Mouse (Mus musculus): ENCODE results near the gene Dnajb2.
"Not testable (repeated sequence)": the region's sequence is repeated elsewhere in the genome, so short reads cannot be mapped to it uniquely, and the experiment has no call there.

The Dnajb2 gene

GRCm38 (mm10) chr1:75218227-75219001 is 17.8 kb upstream of the Dnajb2 start:
- in situ Hi-C loops (cut with MboI; ENCODE audit: low sequenced_read_pairs), result no loop called here

GRCm38 (mm10) chr1:75219078-75219477 is 17.1 kb upstream of the Dnajb2 start:
- in situ Hi-C loops (cut with MboI; ENCODE audit: low sequenced_read_pairs), result no loop called here

DNA sequence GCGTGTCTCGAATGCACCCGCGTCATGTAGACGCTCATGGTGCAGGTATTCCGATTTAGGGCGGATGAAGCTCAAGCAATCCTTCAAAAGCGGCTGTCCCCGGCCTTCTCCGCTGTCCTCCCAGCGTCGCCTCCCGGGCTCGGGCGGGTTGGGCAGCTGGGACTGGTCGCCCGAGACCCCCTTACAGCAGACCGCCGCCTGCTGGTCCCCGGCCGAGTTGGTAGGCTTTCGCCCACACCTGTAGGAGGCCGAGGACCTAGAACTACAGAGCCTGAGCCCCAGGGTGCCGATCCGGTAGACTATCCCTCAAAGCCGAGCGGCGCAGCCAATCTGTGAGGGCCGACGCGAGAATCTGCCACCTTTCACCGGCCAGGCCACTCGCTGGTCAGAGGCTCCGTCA is 16.7 kb upstream of the Dnajb2 start, which contains the start of gene Tuba4a:
Tuba4a (minus strand) TSS at position 335 of the 400 bp plus-strand sequence.
- in situ Hi-C loops (cut with MboI; ENCODE audit: low sequenced_read_pairs), result no loop called here

GRCm38 (mm10) chr1:75221538-75221937 is 14.7 kb upstream of the Dnajb2 start:
- in situ Hi-C loops (cut with MboI; ENCODE audit: low sequenced_read_pairs), result no loop called here

DNA sequence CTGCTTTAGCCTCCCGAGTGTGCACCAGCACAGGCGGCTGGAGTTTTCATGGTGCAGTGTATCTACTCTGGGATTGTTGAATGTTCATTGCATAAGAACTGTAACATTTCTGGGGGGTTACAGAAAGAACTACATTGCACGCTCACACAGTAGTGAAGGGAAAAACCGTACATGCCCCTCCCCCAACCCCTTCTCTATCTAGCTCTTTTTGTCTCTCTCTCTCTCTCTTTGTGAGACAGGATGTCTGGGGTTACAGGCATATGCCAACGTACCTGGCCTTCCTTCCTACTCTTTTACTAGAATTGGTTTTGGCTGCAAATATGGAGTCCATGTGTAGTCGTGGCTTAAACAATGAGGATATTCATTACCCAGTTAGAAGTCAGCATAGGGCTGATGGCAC is 13.3 kb upstream of the Dnajb2 start:
- in situ Hi-C loops (cut with MboI; ENCODE audit: low sequenced_read_pairs), result no loop called here

GRCm38 (mm10) chr1:75223532-75223931 is 12.7 kb upstream of the Dnajb2 start:
- in situ Hi-C loops (cut with MboI; ENCODE audit: low sequenced_read_pairs), result no loop called here

DNA sequence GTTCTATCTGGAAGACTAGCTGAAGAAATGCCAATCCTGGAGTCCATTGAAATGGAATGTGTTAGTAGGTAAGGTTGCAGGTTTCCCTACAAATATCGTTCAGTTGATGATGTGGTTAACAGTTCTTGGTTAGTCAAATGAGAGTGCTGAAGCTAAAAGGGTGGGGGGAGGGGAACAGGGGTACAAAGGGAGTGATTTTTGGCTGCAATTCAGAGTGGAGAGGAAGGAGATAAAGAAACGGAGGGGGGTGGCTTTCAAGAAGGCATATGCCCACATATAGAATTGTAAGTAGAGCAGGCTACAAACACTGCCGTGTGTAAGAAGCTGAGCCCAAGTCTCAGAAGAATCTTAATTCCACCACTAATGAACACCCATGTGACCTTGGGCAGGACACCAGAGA is 10.7 kb upstream of the Dnajb2 start:
- in situ Hi-C loops (cut with MboI; ENCODE audit: low sequenced_read_pairs), result no loop called here

DNA sequence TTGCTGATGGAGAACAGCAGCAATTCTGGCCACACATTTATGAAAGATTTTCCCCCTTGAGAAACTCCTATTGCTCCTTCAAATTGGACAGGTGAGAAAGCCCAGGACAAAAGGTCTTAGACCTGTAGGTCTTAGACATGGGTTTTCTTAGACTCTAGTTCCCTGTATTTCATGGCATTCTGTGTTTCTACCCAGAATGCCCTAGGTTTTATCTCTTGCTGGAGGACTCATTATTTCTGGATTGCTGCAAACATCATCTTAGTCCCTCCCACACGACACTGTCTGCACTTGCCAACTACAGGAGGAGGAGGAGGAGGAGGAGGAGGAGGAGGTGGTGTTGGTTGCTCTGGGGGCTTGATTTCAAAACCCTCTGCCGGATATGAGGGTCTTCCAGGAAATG is 10.1 kb upstream of the Dnajb2 start:
- in situ Hi-C loops (cut with MboI; ENCODE audit: low sequenced_read_pairs), result no loop called here

GRCm38 (mm10) chr1:75227653-75228052 is 8.6 kb upstream of the Dnajb2 start:
- in situ Hi-C loops (cut with MboI; ENCODE audit: low sequenced_read_pairs), result no loop called here

DNA sequence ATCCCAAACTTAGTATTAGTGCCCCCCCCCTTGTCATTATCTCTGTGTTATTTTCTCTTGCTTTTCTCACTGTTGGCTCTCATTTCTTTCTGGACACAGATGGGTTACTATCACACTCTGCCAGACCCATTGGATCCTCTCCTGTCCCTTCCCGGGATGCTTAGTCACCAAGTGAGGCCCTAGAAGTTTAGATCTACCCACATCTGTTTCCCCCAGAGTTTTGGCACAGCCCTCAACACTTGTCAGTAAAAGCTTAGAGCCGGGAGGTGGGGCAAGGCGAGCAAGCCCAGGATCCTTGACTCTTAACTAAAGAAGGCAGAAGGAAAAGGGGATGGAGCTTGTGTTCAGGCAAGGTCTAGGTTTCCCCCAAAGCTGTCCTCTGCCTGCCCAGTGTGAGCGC is 7.0 kb upstream of the Dnajb2 start:
- in situ Hi-C loops (cut with MboI; ENCODE audit: low sequenced_read_pairs), result no loop called here

DNA sequence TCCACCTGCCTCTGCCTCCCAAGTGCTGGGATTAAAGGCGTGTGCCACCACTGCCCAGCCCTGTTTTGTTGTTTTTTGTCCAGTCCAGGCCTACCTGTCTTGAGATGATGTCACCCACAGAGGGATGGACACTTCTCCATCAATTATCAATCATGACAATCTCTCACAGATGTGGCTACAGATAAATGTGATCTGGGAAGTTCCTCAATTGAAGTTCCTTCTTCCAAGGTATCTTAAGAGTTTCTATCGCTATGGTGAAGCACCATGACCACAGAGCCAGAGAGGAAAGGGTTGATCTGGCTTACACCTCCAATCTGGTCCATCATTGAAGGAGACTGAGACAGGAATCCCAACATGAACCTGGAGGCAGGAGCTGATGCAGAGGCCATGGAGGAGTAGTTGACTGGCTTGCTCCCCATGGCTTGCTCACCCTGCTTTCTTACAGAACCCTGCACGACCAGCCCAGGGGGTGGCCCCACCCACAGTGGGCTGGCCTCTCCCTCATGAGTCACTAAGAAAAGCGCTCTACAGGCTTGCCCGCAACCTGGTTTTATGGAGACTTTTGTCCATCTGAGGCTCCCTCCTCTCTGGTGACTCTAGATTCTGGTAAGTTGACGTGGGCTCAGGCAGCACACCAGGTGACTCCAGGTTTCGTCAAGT is 5.7 kb upstream of the Dnajb2 start:
- in situ Hi-C loops (cut with MboI; ENCODE audit: low sequenced_read_pairs), result no loop called here

GRCm38 (mm10) chr1:75231224-75231623 is 5.0 kb upstream of the Dnajb2 start:
- in situ Hi-C loops (cut with MboI; ENCODE audit: low sequenced_read_pairs), result no loop called here

DNA sequence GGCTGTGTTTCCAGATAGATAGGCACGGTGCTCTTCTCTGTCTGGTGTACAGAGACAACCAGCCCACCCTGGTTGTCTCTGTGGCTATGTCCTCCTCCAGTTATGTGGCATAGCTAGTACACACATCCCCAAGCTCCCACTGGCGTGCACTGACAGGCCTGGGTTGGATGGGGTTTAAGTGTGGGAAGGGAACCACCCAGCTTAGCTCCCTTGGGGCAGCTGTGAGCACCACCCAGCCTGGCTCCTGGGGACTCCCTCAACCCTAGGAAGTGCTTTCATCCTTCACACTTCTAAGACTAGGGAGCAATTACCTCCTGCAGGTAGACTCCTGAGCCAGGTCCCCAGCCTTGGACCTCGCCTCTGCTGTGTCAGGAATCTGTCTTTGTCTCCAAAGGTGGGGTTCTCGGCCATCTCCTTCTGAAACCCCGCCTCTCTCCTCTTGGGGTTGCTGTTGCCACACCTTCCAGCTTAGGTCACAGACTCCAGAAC is 4.5 kb upstream of the Dnajb2 start, which contains the start of gene A630095N17Rik:
A630095N17Rik (minus strand) TSS at position 439 of the 489 bp plus-strand sequence.
- in situ Hi-C loops (cut with MboI; ENCODE audit: low sequenced_read_pairs), result no loop called here

DNA sequence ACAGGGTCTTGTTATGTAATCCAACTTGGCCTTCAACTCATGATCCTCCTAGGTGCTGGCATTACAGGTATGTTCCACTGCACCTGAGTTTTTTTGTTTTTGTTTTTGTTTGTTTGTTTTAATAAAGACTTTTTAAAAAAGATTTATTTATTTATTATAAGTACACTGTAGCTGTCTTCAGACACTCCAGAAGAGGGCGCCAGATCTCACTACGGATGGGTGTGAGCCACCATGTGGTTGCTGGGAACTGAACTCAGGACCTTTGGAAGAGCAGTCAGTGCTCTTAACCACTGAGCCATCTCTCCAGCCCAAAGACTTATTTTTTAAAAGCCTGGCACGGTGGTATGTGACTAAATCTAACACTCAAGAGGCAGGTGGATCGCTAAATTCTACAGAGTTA is 3.7 kb upstream of the Dnajb2 start:
- in situ Hi-C loops (cut with MboI; ENCODE audit: low sequenced_read_pairs), result not testable (repeated sequence)

GRCm38 (mm10) chr1:75234606-75235005 is 1.6 kb upstream of the Dnajb2 start:
- in situ Hi-C loops (cut with MboI; ENCODE audit: low sequenced_read_pairs), result no loop called here

- in situ Hi-C loops (cut with MboI; ENCODE audit: low sequenced_read_pairs), result no loop called here
These were observed 3.4 kb downstream of the Dnajb2 start for GRCm38 (mm10) chr1:75239591-75239990.

- in situ Hi-C loops (cut with MboI; ENCODE audit: low sequenced_read_pairs), result no loop called here
These were observed 7.2 kb downstream of the Dnajb2 start for GRCm38 (mm10) chr1:75243411-75243810.

- in situ Hi-C loops (cut with MboI; ENCODE audit: low sequenced_read_pairs), result no loop called here
These were observed 8.1 kb downstream of the Dnajb2 start for GRCm38 (mm10) chr1:75244175-75244826.

DNA sequence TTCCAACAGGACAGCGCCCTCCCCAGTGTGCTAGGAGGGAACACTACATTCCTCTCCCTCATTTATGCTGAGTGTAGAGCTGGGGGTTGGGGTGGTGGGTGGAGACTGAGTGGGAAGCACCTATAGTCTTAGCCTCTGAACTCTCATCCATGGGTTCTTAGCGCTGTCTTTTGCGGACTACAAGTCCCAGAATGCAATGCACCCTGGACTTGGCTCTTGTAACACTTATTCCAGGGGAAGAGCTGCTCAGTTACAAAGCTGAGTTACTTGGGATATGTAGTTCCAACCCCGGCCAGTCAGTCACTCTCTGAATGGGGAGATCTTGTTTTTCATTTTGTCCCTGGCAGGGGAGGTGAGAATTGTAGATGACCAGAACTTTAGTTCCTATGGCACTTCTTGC is 8.6 kb downstream of the Dnajb2 start:
- in situ Hi-C loops (cut with MboI; ENCODE audit: low sequenced_read_pairs), result no loop called here

DNA sequence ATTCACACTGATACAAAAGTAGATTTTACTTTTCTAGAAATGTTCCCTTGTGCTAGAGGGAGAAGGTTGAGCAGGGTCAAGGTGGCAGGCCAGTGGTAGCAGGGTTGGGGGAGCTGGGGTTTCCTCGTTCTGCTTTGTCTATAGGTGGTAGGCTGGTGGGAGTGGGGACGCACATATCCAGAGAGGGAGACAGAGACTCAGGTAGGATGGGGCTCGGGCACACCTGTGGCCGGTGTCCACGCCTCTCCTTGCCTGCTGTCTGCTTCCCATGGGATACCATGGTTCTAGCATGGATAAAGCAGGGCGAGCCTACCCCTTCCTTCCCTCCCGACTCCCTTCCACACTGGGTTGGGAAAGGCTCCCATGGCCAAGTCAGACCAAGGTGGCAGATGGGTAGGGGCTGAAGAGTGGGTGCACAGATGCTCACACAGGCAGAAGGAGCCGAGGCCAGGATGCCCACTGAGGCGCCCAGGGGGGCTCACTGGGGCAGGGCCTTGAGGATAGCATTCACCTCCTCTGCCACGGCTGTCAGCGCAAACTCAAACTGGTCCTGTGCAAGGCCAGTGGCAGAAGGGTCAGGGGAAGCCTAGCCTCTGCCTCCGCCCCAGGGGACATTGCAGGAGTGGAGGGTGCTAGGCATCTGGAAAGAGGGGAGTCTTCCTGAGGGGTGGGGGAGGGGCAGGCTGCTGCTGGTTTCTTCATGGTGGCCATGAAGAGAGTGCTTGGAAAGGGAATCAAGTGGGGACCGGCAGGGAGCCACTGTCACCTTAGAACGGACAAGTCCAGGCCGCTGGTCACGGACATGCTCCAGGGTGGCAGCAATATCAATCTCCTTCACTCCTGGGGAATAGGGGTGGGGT is 11.1 kb downstream of the Dnajb2 start:
- in situ Hi-C loops (cut with MboI; ENCODE audit: low sequenced_read_pairs), result no loop called here
